Mouse (Mus musculus): ENCODE results near the gene Trub1.

Gene Trub1

GRCm38 (mm10) chr19:57452492-57453217 is at the start of gene Trub1:
Trub1 (plus strand) TSS chr19:57452912.
- DNase-seq (ENCODE audit: low read depth, low spot score) = peak; percentile 86
- Histone ChIP-seq H3K27me3 (ENCODE audit: control insufficient read depth, insufficient read depth, low read length, poor library complexity, severe bottlenecking) (no peaks in the 10 kb centered on the region), H3K36me3 (ENCODE audit: control insufficient read depth, insufficient read depth, low read length, poor library complexity, severe bottlenecking) (no peaks in the 10 kb centered on the region)

GRCm38 (mm10) chr19:57403700-57404501 is 48.8 kb upstream of the Trub1 start:
- Histone ChIP-seq H3K36me3 (ENCODE audit: control insufficient read depth, insufficient read depth, low read length, poor library complexity, severe bottlenecking) (no peaks in the 10 kb centered on the region), H3K27me3 (ENCODE audit: control insufficient read depth, insufficient read depth, low read length, poor library complexity, severe bottlenecking) (no peaks in the 10 kb centered on the region)
- peak; percentile 69 for DNase-seq (ENCODE audit: low read depth, low spot score)

DNA sequence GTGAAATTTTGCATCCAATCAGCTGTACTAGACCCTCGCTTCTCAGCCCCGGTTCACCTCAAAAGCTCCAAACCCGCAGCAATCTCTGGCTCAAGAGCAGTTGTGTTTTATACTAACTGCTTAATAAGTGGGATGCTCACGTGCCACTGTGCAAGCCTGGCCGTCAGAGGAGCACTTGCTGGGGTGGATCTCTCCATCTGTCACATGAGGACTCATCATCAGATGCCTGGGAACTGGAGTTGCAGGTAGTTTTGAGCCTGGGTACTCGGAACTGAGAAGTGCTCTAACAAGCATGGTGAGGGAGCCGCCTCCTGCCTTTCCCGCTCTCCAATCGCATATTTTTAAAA is 48.2 kb upstream of the Trub1 start:
- no peak for DNase-seq (ENCODE audit: low read depth, low spot score)
- no peaks in the 10 kb centered on the region for H3K27me3 ChIP-seq (ENCODE audit: control insufficient read depth, insufficient read depth, low read length, poor library complexity, severe bottlenecking)
- no peaks in the 10 kb centered on the region for H3K36me3 ChIP-seq (ENCODE audit: control insufficient read depth, insufficient read depth, low read length, poor library complexity, severe bottlenecking)

GRCm38 (mm10) chr19:57407947-57408346 is 44.8 kb upstream of the Trub1 start:
- Histone ChIP-seq H3K36me3 (ENCODE audit: control insufficient read depth, insufficient read depth, low read length, poor library complexity, severe bottlenecking) (no peaks in the 10 kb centered on the region), H3K27me3 (ENCODE audit: control insufficient read depth, insufficient read depth, low read length, poor library complexity, severe bottlenecking) (no peaks in the 10 kb centered on the region)
- no peak for DNase-seq (ENCODE audit: low read depth, low spot score)

- Histone ChIP-seq H3K27me3 (ENCODE audit: control insufficient read depth, insufficient read depth, low read length, poor library complexity, severe bottlenecking) (no peaks in the 10 kb centered on the region), H3K36me3 (ENCODE audit: control insufficient read depth, insufficient read depth, low read length, poor library complexity, severe bottlenecking) (no peaks in the 10 kb centered on the region)
- DNase-seq (ENCODE audit: low read depth, low spot score) = peak; percentile 44
Observed at GRCm38 (mm10) chr19:57411375-57412196, 41.1 kb upstream of the Trub1 start.

GRCm38 (mm10) chr19:57413170-57413569 is 39.5 kb upstream of the Trub1 start:
- DNase-seq (ENCODE audit: low read depth, low spot score) = no peak
- H3K36me3 ChIP-seq (ENCODE audit: control insufficient read depth, insufficient read depth, low read length, poor library complexity, severe bottlenecking) = no peaks in the 10 kb centered on the region
- H3K27me3 ChIP-seq (ENCODE audit: control insufficient read depth, insufficient read depth, low read length, poor library complexity, severe bottlenecking) = no peaks in the 10 kb centered on the region

- Histone ChIP-seq H3K27me3 (ENCODE audit: control insufficient read depth, insufficient read depth, low read length, poor library complexity, severe bottlenecking) (no peaks in the 10 kb centered on the region), H3K36me3 (ENCODE audit: control insufficient read depth, insufficient read depth, low read length, poor library complexity, severe bottlenecking) (no peaks in the 10 kb centered on the region)
- peak; percentile 36 for DNase-seq (ENCODE audit: low read depth, low spot score)
Observed at GRCm38 (mm10) chr19:57413918-57414317, 38.8 kb upstream of the Trub1 start.

- DNase-seq (ENCODE audit: low read depth, low spot score) = no peak
- no peaks in the 10 kb centered on the region for H3K36me3 ChIP-seq (ENCODE audit: control insufficient read depth, insufficient read depth, low read length, poor library complexity, severe bottlenecking)
- no peaks in the 10 kb centered on the region for H3K27me3 ChIP-seq (ENCODE audit: control insufficient read depth, insufficient read depth, low read length, poor library complexity, severe bottlenecking)
Observed at GRCm38 (mm10) chr19:57415031-57415807, 37.5 kb upstream of the Trub1 start.

DNA sequence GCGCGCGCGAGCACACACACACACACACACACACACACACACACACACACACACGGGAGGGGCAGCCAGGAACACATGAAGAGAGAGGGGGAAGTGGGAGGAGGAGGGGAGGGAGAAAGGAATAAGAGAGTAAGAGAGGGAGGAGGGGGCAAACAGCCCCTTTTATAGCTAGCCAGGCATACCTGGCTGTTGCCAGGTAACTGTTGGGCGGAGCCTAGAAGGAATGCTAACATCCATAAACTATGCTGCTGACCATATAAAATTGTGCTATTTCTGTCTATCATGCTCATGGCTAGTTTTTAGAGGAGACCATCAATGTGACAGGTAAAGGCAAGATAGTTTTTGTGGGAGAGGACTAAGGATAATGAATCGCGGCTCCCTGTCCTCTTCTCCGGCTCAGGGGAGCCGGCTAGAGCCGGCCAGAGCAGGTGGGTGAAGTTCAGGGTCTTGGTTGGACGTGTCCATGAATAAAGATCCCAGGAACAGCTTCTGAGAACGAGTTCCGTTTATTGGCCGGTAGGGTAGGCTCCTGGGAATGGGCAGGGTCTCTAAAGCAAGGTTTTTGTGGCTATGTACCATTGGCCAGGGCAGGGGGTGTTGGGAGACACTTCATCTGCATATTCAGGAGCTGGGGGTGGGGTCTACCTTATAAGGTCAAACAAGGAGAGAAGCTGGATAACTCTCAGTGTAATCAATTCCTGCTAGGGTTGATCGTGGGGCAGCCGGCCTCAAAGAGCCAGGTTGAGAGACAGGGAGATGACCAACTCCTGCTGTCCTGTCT is 34.7 kb upstream of the Trub1 start:
- Histone ChIP-seq H3K27me3 (ENCODE audit: control insufficient read depth, insufficient read depth, low read length, poor library complexity, severe bottlenecking) (no peaks in the 10 kb centered on the region), H3K36me3 (ENCODE audit: control insufficient read depth, insufficient read depth, low read length, poor library complexity, severe bottlenecking) (no peaks in the 10 kb centered on the region)
- DNase-seq (ENCODE audit: low read depth, low spot score) = no peak

DNA sequence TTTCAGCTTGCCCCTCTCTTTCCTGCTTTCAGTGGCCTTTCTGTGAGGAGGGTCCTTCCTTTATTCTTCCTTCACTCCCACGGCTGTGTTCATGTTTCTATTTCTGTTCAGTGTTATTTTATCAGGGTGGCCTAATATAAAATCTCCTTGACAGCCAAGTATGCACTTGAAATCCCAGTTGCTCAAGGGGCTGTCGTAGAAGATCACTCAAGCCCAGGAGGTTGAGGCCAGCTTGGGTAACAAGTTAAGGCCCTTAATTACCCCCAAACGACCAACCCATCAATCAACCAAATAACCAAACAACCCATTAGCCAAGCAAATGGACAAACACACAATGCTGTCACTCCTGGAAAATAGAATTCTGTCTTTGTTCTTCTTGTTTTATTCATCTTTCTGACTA is 29.3 kb upstream of the Trub1 start:
- H3K27me3 ChIP-seq (ENCODE audit: control insufficient read depth, insufficient read depth, low read length, poor library complexity, severe bottlenecking) = no peaks in the 10 kb centered on the region

GRCm38 (mm10) chr19:57425296-57425695 is 27.4 kb upstream of the Trub1 start:
- Histone ChIP-seq H3K27me3 (ENCODE audit: control insufficient read depth, insufficient read depth, low read length, poor library complexity, severe bottlenecking) (no peaks in the 10 kb centered on the region), H3K36me3 (ENCODE audit: control insufficient read depth, insufficient read depth, low read length, poor library complexity, severe bottlenecking) (no peaks in the 10 kb centered on the region)
- no peak for DNase-seq (ENCODE audit: low read depth, low spot score)

More for the DNA sequence above, 29.3 kb upstream of the Trub1 start:
- DNase-seq (ENCODE audit: low read depth, low spot score) = no peak
- H3K36me3 ChIP-seq (ENCODE audit: control insufficient read depth, insufficient read depth, low read length, poor library complexity, severe bottlenecking) = no peaks in the 10 kb centered on the region

GRCm38 (mm10) chr19:57426841-57427240 is 25.9 kb upstream of the Trub1 start:
- Histone ChIP-seq H3K27me3 (ENCODE audit: control insufficient read depth, insufficient read depth, low read length, poor library complexity, severe bottlenecking) (0 out of 2 replicates have a peak, but pooled peaks cover under 1% of the 10 kb centered on the region), H3K36me3 (ENCODE audit: control insufficient read depth, insufficient read depth, low read length, poor library complexity, severe bottlenecking) (no peaks in the 10 kb centered on the region)
- DNase-seq (ENCODE audit: low read depth, low spot score) = no peak

DNA sequence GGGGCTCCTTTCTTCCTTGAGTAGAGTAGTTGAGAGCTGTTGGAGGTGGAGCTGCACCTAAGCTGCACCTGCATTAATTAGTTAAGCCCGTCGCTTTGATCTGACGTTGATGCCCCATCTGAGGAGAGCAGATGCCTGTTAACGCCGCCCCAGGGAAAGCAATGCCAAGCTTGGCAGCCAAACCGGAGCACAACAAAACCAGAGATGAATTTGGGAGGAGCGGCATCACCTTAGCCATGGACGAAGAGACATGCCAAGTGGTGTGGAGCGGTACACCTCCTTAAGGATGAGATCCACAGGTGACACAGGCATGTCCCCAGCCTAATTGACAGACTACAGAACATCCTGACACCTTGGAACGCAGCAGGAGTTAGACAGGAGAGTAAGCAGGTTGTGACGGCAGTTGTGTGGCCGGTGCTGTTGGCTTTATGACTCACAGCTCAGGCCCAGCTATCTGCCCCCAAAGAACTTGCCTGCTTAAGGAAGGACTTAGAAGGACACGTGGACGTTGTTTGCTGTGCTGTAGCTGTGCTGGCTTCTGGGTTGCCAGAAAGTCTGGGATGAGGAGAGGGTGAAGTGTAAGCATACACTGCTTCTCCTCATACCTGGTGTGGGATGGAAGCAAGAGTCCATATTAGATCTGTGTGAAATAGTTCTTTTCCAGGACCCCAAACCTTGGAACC is 24.8 kb upstream of the Trub1 start:
- H3K27me3 ChIP-seq (ENCODE audit: control insufficient read depth, insufficient read depth, low read length, poor library complexity, severe bottlenecking) = 0 out of 2 replicates have a peak, but pooled peaks cover 1% of the 10 kb centered on the region
- DNase-seq (ENCODE audit: low read depth, low spot score) = no peak
- H3K36me3 ChIP-seq (ENCODE audit: control insufficient read depth, insufficient read depth, low read length, poor library complexity, severe bottlenecking) = no peaks in the 10 kb centered on the region

All from splenic B cell, adult 2 months (primary cell).